Mouse (Mus musculus) activated CD4-positive, CD25-positive, alpha-beta regulatory T cell, adult 4 months (primary cell): ENCODE results near the gene Grk5. TPM values are rescaled to one million over a fixed set of nuclear protein-coding genes. Genes with fewer than 3 reads are reported as not detected.
A peak's percentile ranks its signal among the peaks of the same experiment; 100 is the strongest.

Experiments used
- ATAC-seq: one replicate; pipeline ENCODE4 v1.8.0; 2017
- polyA plus RNA-seq, 2 experiments: library from polyadenylated mRNA; unstranded; fragments of 100-300 nt; shearing (Covaris generic); gene quantifications; one replicate each; pipeline ENCODE4 v1.2.1; 2017

The Grk5 gene
- polyA plus RNA-seq, 2 experiments from 2014 or later: 1.5 to 1.7 TPM

GRCm38 (mm10) chr19:61080251-61080749 is 190.8 kb downstream of the Grk5 start:
- no peak for ATAC-seq

DNA sequence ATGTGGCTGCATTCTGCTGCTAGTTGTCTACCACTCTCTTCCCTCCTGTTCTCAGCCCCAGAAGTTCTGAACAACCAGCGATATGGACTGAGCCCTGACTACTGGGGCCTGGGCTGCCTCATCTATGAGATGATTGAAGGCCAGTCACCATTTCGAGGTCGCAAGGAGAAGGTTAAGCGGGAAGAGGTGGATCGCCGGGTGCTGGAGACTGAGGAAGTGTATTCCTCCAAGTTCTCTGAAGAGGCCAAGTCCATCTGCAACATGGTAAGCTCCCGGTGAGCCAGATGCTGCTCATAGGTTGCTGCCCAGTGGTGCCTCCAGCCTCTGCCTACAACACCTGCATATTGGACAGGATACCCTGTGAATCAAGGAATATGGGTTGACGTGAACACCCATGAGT is 193.5 kb downstream of the Grk5 start:
- no peak for ATAC-seq

DNA sequence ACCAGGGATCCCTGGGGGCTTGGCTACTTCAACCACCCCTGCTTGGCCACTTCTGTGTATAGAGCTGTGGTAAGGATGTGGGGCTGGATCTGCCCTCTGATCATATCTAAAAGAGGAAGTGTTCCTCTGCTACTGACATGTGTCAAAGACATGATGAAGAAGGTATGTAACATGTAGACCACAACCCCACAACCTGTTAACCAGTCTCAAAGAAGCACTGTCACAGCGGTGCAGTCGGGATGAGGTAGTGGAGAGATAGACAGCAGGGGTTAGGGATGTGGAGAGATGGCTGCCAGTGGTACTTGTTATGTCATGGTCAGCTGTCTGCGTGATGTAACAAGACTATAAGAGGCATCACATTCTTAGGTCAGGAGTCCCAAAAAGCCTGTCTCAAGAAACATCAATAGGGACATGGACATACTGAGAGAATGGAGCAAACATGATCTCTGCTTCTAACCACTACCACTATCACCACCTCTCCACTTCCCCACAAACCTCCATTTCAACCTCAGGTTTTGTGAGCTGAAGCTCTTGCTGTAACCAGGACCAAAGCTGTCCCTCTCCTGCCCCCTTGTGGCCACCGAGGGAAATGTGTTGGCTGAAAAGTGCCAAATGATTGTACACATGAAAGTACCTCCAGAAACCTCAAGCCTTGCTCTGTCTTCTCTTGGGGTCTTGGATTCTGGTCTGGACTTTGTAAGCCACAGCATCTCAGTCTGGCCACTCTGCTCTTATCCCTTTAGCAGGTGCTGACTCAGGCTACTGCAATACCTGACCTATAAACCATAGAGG is 194.8 kb downstream of the Grk5 start:
- ATAC-seq: peak; percentile 77

DNA sequence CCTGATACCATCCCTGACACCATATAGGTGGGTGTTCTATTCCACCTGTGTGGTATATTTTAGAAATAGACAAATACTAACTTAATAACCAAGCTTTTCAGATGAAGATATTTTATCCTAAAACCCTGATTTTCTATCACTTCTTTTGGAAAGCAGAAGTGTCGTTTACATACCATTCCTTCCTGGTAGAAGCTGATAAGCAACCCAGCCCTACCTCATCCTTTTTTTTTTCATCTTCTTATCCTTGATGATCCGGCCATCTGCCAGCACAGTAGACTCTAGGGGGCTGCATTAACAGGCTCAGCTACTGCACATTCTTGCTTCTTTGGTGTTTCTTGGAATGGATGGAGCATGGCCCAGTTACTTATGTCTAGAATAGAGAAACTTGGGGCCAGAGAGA is 195.7 kb downstream of the Grk5 start:
- no peak for ATAC-seq

GRCm38 (mm10) chr19:61087781-61088180 is 198.2 kb downstream of the Grk5 start:
- no peak for ATAC-seq

DNA sequence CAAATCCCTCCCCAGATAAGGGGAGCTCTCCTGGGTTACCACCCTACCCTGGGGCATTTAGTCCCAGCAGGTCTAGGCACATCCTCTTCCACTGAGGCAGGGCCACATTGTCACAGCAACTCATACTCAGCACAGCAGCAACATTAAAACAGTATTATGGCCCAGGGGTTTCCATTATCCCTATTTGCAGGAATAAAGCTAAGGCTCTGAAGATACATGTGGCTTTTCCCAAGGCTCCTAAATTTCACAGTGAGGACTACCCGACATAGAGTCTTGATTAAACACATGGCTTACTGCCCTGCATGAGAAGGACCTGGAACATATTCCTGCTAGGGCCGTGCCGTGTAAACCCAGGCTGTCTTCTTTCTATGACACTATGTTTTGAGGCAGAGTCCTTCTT is 199.5 kb downstream of the Grk5 start:
- no peak for ATAC-seq

DNA sequence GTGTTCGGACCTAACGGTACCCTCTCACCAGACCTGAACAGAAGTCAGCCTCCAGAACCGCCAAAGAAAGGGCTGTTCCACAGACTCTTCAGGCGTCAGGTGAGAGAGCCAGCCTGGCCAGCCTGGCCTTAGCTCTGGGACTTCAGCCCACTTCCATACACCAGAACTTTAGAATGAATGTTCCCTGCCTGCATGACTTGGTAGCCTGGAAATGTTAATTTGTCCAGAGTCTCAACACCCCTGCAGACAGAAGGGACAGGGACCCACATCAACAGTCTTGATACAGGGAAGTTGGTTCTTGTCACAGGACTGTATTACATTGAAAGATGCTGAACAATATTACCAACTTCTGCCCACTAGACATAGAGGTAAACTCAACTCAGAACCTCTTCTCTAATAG is 201.0 kb downstream of the Grk5 start:
- ATAC-seq: no peak

GRCm38 (mm10) chr19:61096776-61097175 is 207.2 kb downstream of the Grk5 start:
- no peak for ATAC-seq

GRCm38 (mm10) chr19:61097764-61098163 is 208.2 kb downstream of the Grk5 start:
- peak; percentile 65 for ATAC-seq

DNA sequence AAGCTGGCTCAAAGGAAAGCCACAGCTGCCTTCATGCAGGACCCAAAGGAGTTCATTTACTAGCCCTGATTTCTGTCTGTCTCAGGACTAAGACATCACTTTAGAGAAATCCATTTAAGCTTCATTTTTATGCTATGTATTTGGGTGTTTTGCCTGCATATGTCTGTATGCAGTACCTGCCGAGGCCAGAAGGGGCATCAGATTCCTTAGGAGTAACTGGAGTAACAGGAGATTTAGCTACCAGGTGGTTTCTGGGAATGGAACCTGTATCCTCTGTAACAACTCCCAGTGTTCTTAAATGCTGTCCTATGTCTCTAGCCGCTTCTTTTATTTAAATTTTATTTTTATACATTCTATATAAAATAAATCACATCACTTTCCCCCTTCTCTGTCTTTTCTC is 220.6 kb downstream of the Grk5 start:
- ATAC-seq: no peak

DNA sequence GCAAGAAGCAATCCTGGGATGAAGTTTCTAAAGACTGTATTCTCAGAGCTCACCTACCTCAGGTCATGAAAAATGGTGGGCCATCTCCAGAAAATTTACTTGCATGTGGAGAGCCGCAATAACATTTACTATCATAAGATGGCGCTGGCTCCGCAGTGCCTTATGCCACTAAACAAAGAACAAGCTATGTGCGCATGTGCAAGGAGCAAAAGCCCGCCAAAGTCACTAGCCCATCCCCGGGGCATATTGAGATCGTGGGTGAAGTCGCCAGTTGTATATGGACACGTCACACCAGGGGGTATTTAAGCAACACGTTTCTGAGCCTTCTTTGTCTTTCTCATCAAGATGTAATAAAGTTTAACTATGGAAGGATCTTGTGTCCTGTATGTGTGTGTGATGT is 241.5 kb downstream of the Grk5 start:
- ATAC-seq: no peak

DNA sequence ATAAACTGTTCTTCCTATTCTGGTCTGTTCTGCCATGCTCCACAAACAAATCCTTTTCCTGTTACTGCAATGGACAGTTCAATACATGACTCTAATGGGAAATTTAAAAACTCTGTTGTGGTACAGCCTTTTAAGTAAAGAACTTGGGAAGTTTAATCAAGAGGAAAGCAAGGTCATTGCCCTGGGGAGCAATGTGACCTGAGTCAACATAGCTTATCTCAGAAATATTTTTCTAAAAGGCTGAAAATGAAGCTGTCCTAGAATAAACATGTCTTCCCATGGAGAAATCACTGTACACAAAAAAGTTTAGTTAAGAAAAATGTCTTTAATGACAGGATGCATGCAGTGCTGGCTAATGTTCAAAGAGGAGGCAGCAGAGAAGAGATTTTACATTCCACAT is 249.1 kb downstream of the Grk5 start:
- no peak for ATAC-seq

- ATAC-seq: peak; percentile 99
These were observed 251.0 kb downstream of the Grk5 start, which contains the start of gene Zfp950 for GRCm38 (mm10) chr19:61140342-61141206. Gene Zfp950, minus strand, starts transcription at chr19:61140840.

DNA sequence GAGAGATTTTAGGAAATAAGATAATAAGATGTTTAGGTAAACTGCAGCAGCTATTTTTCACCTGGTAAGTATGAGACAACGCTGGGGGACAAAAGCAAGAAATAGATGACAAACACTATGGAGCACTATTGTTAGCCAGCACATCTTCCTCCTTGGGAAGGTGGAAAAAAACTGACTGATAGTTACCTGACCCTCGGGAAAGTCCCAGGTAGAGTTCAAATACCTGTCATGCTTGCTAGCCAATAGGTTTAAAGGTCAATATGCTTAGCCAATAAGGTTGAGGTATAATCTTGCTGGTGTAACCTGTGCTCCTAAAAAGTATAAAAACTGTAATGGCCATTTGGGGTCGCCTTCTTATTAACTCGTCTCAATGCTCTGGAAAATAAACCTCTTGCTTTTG is 251.8 kb downstream of the Grk5 start:
- ATAC-seq: no peak

Other genes with a start within 250 kb of the Grk5 start
- gene Nanos1, start 133.8 kb upstream of the Grk5 start, polyA plus RNA-seq: 1 to 10 TPM in 1 of 2 experiments, under 1 TPM in 1; 0.94 to 1.4 TPM
- gene Eif3a, start 99.1 kb upstream of the Grk5 start, polyA plus RNA-seq: 100 to 1,000 TPM; 111 to 134 TPM
- gene Fam45a, start 78.2 kb upstream of the Grk5 start, polyA plus RNA-seq: 10 to 100 TPM; 59.1 to 69.0 TPM
- 1 to 10 TPM; 2.5 to 2.9 TPM for gene Sfxn4, start 28.3 kb upstream of the Grk5 start, polyA plus RNA-seq
- gene Prdx3, start 15.2 kb upstream of the Grk5 start, polyA plus RNA-seq: 100 to 1,000 TPM; 134 to 141 TPM